Mouse (Mus musculus): ENCODE measurements around the gene Olfr689. TPM values are rescaled to one million over a fixed set of nuclear protein-coding genes. Genes with fewer than 3 reads are reported as not detected.

The Olfr689 gene
- not detected in 2 replicates for polyA plus RNA-seq (2014; fragmentation: Nextera tagmentation; extraction: Ambion mirVana)

DNA sequence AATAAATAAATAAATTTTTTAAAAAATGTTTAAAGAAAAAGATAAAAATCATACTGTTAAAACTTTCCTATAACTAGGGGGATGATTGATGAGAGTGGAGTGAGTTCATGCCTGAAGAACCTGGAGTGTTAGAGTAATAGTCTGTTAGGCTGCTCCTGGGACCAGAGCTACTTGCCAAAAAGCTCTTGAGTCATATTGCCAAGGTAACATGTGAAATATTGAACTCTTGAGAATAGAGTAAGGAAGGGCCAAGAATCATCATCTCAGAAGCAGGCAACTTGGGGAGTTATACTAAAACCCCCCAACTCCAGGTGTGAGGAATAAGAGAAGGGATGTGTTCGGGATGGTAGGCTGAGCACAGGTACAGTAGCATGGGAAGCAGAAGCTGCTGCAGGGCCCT, at the start of gene Olfr689:
TSS of gene Olfr689 (plus strand) at position 301 of the 400 bp plus-strand sequence.
- H3K4me3 ChIP-seq (ENCODE audit: low read depth, low read length), result no peak within 1 kb of the TSS
- no peak for ATAC-seq (replicated peaks; ENCODE audit: insufficient number of reproducible peaks, low FRiP score, low TSS enrichment, low read depth)
- no peak within 1 kb of the TSS for H3K9ac ChIP-seq (replicated peaks; ENCODE audit: low read length)
- no peak for DNase-seq (ENCODE audit: low spot score)
- WGBS, result 82% methylated on average over 1 of the region's 1 CpGs
- H3K36me3 ChIP-seq (replicated peaks; ENCODE audit: control insufficient read depth, insufficient read depth, low read depth, low read length), result no peaks in the 10 kb centered on the region
- no peaks in the 10 kb centered on the region for H3K4me1 ChIP-seq (ENCODE audit: control insufficient read depth, insufficient read depth, low read length)
- H3K27me3 ChIP-seq (ENCODE audit: control insufficient read depth, insufficient read depth, low read length), result no peaks in the 10 kb centered on the region
- H3K27ac ChIP-seq (replicated peaks; ENCODE audit: low read depth, low read length), result no peak within 1 kb of the TSS
- no peaks in the 10 kb centered on the region for H3K9me3 ChIP-seq (replicated peaks; ENCODE audit: control insufficient read depth, low read length)
- H3K4me2 ChIP-seq (ENCODE audit: low read depth, low read length), result no peak within 1 kb of the TSS

DNA sequence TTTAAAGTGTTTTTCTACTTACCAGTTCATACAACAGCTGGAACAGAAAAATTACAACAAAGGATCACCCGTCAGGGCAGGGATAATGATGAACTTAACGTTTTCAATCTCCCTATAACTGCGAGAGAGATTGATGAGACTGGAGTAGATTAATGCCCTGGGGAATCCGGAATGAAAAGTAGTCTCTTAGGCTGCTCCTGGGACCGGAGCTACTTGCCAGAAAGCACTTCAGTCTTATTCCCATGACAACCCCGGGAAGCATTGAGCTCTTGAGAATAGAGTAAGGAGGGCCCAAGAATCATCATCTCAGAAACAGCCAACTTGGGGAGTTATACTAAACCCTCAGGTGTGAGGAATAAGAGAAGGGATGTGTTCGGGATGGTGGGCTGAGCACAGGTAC, 38.5 kb upstream of the Olfr689 start:
- Histone ChIP-seq H3K4me2 (ENCODE audit: low read depth, low read length) (no peak overlapping the region), H3K9me3 (replicated peaks; ENCODE audit: control insufficient read depth, low read length) (no peaks in the 10 kb centered on the region), H3K27ac (replicated peaks; ENCODE audit: low read depth, low read length) (no peak overlapping the region), H3K9ac (replicated peaks; ENCODE audit: low read length) (no peak overlapping the region), H3K36me3 (replicated peaks; ENCODE audit: control insufficient read depth, insufficient read depth, low read depth, low read length) (no peaks in the 10 kb centered on the region), H3K4me3 (ENCODE audit: low read depth, low read length) (no peak overlapping the region), H3K27me3 (ENCODE audit: control insufficient read depth, insufficient read depth, low read length) (no peaks in the 10 kb centered on the region), H3K4me1 (ENCODE audit: control insufficient read depth, insufficient read depth, low read length) (no peaks in the 10 kb centered on the region)
- WGBS, result 78% methylated on average over 7 of the region's 7 CpGs
- 0 out of 2 replicates have a peak, but pooled peaks have one; percentile 29 for ATAC-seq (replicated peaks; ENCODE audit: insufficient number of reproducible peaks, low FRiP score, low TSS enrichment, low read depth)
- no peak for DNase-seq (ENCODE audit: low spot score)

DNA sequence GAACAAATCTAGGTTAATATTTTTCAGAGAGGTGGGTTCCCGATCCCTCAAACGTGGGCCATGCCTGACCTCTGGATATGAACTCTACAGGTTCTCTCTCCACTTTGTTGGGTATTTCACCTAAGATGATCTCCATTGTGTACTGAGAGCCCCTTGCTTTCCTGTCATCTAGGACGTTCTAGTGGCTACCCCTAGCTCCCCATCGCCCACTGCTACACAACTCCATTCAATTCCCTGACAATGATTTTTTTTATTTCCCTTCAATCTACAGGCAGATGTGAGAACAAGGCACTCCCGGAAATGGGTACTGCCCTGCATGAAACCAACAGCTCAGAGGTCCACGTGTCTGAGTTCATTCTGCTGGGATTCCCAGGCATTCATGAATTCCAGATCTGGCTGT, 23.2 kb upstream of the Olfr689 start, which contains the start of gene Olfr688:
TSS of gene Olfr688 (plus strand) at position 301 of the 400 bp plus-strand sequence.
- H3K9me3 ChIP-seq (replicated peaks; ENCODE audit: control insufficient read depth, low read length), result no peaks in the 10 kb centered on the region
- no peak within 1 kb of the TSS for H3K27ac ChIP-seq (replicated peaks; ENCODE audit: low read depth, low read length)
- H3K36me3 ChIP-seq (replicated peaks; ENCODE audit: control insufficient read depth, insufficient read depth, low read depth, low read length), result no peaks in the 10 kb centered on the region
- H3K9ac ChIP-seq (replicated peaks; ENCODE audit: low read length), result no peak within 1 kb of the TSS
- 80% methylated on average over 6 of the region's 6 CpGs for WGBS
- H3K4me3 ChIP-seq (ENCODE audit: low read depth, low read length), result no peak within 1 kb of the TSS
- no peaks in the 10 kb centered on the region for H3K27me3 ChIP-seq (ENCODE audit: control insufficient read depth, insufficient read depth, low read length)
- H3K4me1 ChIP-seq (ENCODE audit: control insufficient read depth, insufficient read depth, low read length), result no peaks in the 10 kb centered on the region
- no peak for DNase-seq (ENCODE audit: low spot score)
- ATAC-seq (replicated peaks; ENCODE audit: insufficient number of reproducible peaks, low FRiP score, low TSS enrichment, low read depth), result no peak
- H3K4me2 ChIP-seq (ENCODE audit: low read depth, low read length), result no peak within 1 kb of the TSS

DNA sequence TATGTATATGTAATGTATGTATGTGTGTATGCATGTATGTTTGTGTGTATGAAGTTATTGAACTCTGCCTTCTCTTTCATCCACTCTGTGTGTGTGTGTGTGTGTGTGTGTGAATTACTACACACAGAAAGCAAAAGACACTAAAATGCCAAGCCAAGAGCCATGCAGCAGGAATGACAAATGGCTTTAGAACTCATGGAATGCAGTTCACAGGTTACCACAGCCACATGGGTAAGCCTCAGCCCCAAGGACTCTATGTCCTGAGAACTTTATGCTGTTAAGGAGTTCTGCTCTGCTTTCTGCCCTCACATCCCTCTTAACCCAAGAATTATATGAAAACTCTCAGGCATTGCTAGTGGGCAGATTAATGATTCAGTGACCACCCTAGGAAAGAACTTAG, 20.9 kb upstream of the Olfr689 start:
- H3K27ac ChIP-seq (replicated peaks; ENCODE audit: low read depth, low read length), result no peak overlapping the region
- H3K4me1 ChIP-seq (ENCODE audit: control insufficient read depth, insufficient read depth, low read length), result no peaks in the 10 kb centered on the region
- no peak overlapping the region for H3K4me2 ChIP-seq (ENCODE audit: low read depth, low read length)
- no peaks in the 10 kb centered on the region for H3K9me3 ChIP-seq (replicated peaks; ENCODE audit: control insufficient read depth, low read length)
- no peak for ATAC-seq (replicated peaks; ENCODE audit: insufficient number of reproducible peaks, low FRiP score, low TSS enrichment, low read depth)
- H3K27me3 ChIP-seq (ENCODE audit: control insufficient read depth, insufficient read depth, low read length), result no peaks in the 10 kb centered on the region
- H3K9ac ChIP-seq (replicated peaks; ENCODE audit: low read length), result no peak overlapping the region
- DNase-seq (ENCODE audit: low spot score), result no peak
- H3K36me3 ChIP-seq (replicated peaks; ENCODE audit: control insufficient read depth, insufficient read depth, low read depth, low read length), result no peaks in the 10 kb centered on the region
- no peak overlapping the region for H3K4me3 ChIP-seq (ENCODE audit: low read depth, low read length)

DNA sequence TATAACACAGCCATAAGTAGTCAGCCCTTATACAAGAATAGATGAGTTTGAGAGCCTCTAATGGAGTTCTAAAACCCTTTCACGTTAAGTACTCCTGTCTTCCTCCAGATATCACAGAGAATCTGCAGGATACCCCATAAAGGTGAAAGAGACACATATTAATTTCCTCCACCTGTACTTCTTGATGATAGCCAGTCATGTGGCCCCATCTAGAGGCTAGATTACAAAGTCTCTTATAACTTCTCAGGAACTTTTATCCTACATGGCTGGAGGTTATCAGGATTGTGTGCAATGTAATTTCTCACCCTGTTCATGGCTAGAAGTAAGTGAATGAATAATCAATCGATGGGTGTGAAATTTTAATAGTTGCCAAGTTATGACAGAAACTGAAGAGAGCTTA, 14.3 kb downstream of the Olfr689 start:
- Histone ChIP-seq H3K9ac (replicated peaks; ENCODE audit: low read length) (no peak overlapping the region), H3K27me3 (ENCODE audit: control insufficient read depth, insufficient read depth, low read length) (no peaks in the 10 kb centered on the region), H3K4me3 (ENCODE audit: low read depth, low read length) (no peak overlapping the region), H3K4me2 (ENCODE audit: low read depth, low read length) (no peak overlapping the region), H3K9me3 (replicated peaks; ENCODE audit: control insufficient read depth, low read length) (no peaks in the 10 kb centered on the region), H3K36me3 (replicated peaks; ENCODE audit: control insufficient read depth, insufficient read depth, low read depth, low read length) (no peaks in the 10 kb centered on the region), H3K4me1 (ENCODE audit: control insufficient read depth, insufficient read depth, low read length) (no peaks in the 10 kb centered on the region), H3K27ac (replicated peaks; ENCODE audit: low read depth, low read length) (no peak overlapping the region)
- no peak for ATAC-seq (replicated peaks; ENCODE audit: insufficient number of reproducible peaks, low FRiP score, low TSS enrichment, low read depth)
- no peak for DNase-seq (ENCODE audit: low spot score)
- WGBS, result 76% methylated on average over 2 of the region's 2 CpGs

DNA sequence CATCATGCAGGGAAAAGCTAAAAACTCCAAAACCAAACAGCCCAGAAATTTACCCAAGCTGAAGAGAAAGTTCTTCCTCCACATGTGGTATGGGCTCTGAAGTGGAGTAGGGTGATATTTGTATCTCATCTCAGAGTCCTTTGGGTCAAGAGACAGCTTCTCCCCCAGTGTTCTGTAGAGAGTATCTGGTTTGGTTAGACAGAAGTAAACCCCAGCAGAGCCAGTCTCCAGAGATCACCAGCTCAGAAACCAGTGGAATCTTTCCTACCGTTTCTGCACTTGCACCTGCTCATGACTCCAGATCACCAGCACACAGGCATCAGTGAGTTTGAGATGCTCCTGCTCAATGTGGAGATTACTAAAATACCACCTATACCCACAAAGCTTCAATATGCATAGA, 23.0 kb downstream of the Olfr689 start, which contains the start of gene Olfr690:
TSS of gene Olfr690 (minus strand) at position 101 of the 400 bp plus-strand sequence.
- H3K4me1 ChIP-seq (ENCODE audit: control insufficient read depth, insufficient read depth, low read length), result no peaks in the 10 kb centered on the region
- no peaks in the 10 kb centered on the region for H3K9me3 ChIP-seq (replicated peaks; ENCODE audit: control insufficient read depth, low read length)
- H3K27ac ChIP-seq (replicated peaks; ENCODE audit: low read depth, low read length), result no peak within 1 kb of the TSS
- H3K36me3 ChIP-seq (replicated peaks; ENCODE audit: control insufficient read depth, insufficient read depth, low read depth, low read length), result no peaks in the 10 kb centered on the region
- DNase-seq (ENCODE audit: low spot score) (no peak), ATAC-seq (replicated peaks; ENCODE audit: insufficient number of reproducible peaks, low FRiP score, low TSS enrichment, low read depth) (no peak)
- no peaks in the 10 kb centered on the region for H3K27me3 ChIP-seq (ENCODE audit: control insufficient read depth, insufficient read depth, low read length)
- no peak within 1 kb of the TSS for H3K4me3 ChIP-seq (ENCODE audit: low read depth, low read length)
- no peak within 1 kb of the TSS for H3K4me2 ChIP-seq (ENCODE audit: low read depth, low read length)
- 82% methylated on average over 1 of the region's 1 CpGs for WGBS
- no peak within 1 kb of the TSS for H3K9ac ChIP-seq (replicated peaks; ENCODE audit: low read length)

DNA sequence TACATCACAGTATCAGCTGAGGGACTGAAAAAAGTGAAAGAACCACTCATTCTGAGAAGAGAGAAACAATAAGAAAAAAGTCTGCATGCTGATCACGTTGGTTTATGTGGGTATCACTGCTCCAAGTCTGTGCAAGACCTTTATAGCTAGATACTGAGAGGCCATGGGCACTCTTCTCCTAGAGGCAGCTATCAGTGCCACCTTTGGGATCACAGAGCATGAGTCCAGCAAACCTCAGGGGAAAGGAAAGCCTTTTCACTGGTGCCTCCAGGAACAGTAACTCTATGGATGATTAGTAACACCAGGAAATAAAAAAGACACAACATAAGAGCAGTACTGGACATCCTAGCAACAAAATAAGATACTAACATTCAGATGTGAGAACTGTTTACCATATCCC, 31.2 kb downstream of the Olfr689 start, which contains the start of gene Olfr691:
TSS of gene Olfr691 (minus strand) at position 101 of the 400 bp plus-strand sequence.
- no peak for ATAC-seq (replicated peaks; ENCODE audit: insufficient number of reproducible peaks, low FRiP score, low TSS enrichment, low read depth)
- no peaks in the 10 kb centered on the region for H3K9me3 ChIP-seq (replicated peaks; ENCODE audit: control insufficient read depth, low read length)

DNA sequence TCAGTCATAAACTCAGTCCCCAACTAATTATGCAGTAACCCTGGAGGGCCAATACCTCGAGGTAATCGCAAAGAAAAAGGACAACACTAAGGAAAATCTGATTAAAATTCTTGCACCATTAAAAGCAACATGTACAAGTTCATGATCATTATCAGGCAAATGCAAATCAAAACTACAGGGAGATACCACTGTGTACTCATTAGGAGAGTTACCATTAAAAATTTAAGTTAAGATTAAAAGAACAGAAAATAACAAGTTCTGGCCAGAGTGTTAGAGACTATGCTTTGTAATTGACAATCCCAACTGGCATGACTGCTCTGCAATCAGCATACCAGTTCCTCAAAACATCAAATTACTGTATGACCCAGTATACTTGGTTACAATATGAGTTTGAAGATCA, 31.8 kb downstream of the Olfr689 start:
- ATAC-seq (replicated peaks; ENCODE audit: insufficient number of reproducible peaks, low FRiP score, low TSS enrichment, low read depth) (no peak), DNase-seq (ENCODE audit: low spot score) (no peak)
- H3K4me1 ChIP-seq (ENCODE audit: control insufficient read depth, insufficient read depth, low read length), result no peaks in the 10 kb centered on the region
- H3K36me3 ChIP-seq (replicated peaks; ENCODE audit: control insufficient read depth, insufficient read depth, low read depth, low read length), result no peaks in the 10 kb centered on the region
- no peak overlapping the region for H3K27ac ChIP-seq (replicated peaks; ENCODE audit: low read depth, low read length)
- H3K27me3 ChIP-seq (ENCODE audit: control insufficient read depth, insufficient read depth, low read length), result no peaks in the 10 kb centered on the region
- 78% methylated on average over 2 of the region's 2 CpGs for WGBS
- H3K9ac ChIP-seq (replicated peaks; ENCODE audit: low read length), result no peak overlapping the region
- H3K4me3 ChIP-seq (ENCODE audit: low read depth, low read length), result no peak overlapping the region
- no peaks in the 10 kb centered on the region for H3K9me3 ChIP-seq (replicated peaks; ENCODE audit: control insufficient read depth, low read length)
- H3K4me2 ChIP-seq (ENCODE audit: low read depth, low read length), result no peak overlapping the region

More for the DNA sequence above, 31.2 kb downstream of the Olfr689 start, which contains the start of gene Olfr691:
- Histone ChIP-seq H3K27ac (replicated peaks; ENCODE audit: low read depth, low read length) (no peak within 1 kb of the TSS), H3K4me2 (ENCODE audit: low read depth, low read length) (no peak within 1 kb of the TSS), H3K4me1 (ENCODE audit: control insufficient read depth, insufficient read depth, low read length) (no peaks in the 10 kb centered on the region), H3K27me3 (ENCODE audit: control insufficient read depth, insufficient read depth, low read length) (no peaks in the 10 kb centered on the region), H3K4me3 (ENCODE audit: low read depth, low read length) (no peak within 1 kb of the TSS), H3K36me3 (replicated peaks; ENCODE audit: control insufficient read depth, insufficient read depth, low read depth, low read length) (no peaks in the 10 kb centered on the region), H3K9ac (replicated peaks; ENCODE audit: low read length) (no peak within 1 kb of the TSS)
- 62% methylated on average over 1 of the region's 1 CpGs for WGBS
- no peak for DNase-seq (ENCODE audit: low spot score)
